In the genomic region with DNA sequence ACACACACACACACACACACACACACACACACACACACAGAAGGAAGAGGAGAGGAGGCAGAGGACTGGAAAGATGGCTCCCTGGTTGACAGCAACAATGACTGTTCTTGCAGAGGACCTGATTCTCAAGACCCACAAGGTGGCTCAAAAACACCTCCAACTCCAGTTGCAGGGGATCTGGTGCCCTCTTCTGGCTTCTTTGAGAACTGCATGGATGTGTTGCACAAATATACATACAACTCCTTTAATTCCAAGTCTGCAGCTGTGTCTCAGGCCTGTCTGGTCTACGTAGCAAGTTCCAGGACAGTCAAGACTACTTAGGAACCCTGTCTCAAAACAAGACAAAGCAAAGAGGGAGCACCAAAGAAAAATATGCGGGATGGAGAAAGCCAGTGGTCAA, we compare ENCODE assay signal across 11 mouse cellular contexts. TPM values are rescaled to one million over a fixed set of nuclear protein-coding genes. Genes with fewer than 3 reads are reported as not detected.
A peak's percentile ranks its signal among the peaks of the same experiment; 100 is the strongest.
DNase-seq lines count a peak whose midpoint lies in the region; ATAC-seq lines count a peak whose summit lies in the region.
"Had no signal": no experiment of that assay in that cellular context is flagged by ENCODE, and none has a peak within 500 bp of the region (broad histone marks: within the 10 kb centered on the region; RNA-seq: fewer than 3 reads in every experiment).

No protein-coding gene starts in this region.

- no peak overlapping the region for H3K27ac ChIP-seq in heart, embryonic 11.5 days (ENCODE audit: low read depth, low read length)

- no peak overlapping the region for H3K9ac ChIP-seq in heart, embryonic 11.5 days (ENCODE audit: low read depth, low read length)

- 52% methylated on average over 2 of the region's 2 CpGs for WGBS in heart, embryonic 11.5 days (ENCODE audit: insufficient replicate concordance)

- no peak for ATAC-seq in heart, embryonic 11.5 days (replicated peaks; ENCODE audit: insufficient number of reproducible peaks, low FRiP score, low TSS enrichment)

- H3K4me3 ChIP-seq in heart, embryonic 11.5 days (ENCODE audit: low read depth, low read length), result no peak overlapping the region

- peaks cover 11% of the 10 kb centered on the region; the same call in 1 of the 2 replicates for H3K27me3 ChIP-seq in heart, embryonic 11.5 days (ENCODE audit: control insufficient read depth, insufficient read depth, low read length)

- H3K4me2 ChIP-seq in heart, embryonic 11.5 days, result no peak overlapping the region

- peak; percentile 41 to 82 for DNase-seq in heart, adult 18-20 months
- peak; percentile 88 for DNase-seq in 416B (ENCODE audit: low read depth)
- peak; percentile 82 for DNase-seq in adrenal gland, postnatal 10 days
- DNase-seq in embryo, embryonic 9.5 days (ENCODE audit: extremely low spot score), result peak; percentile 71
- peak; percentile 36 to 86 for DNase-seq in layer of hippocampus, postnatal 25 days (ENCODE audit: extremely low spot score in 1 of 2, low spot score in 1 of 2)
- peak; percentile 53 to 74 for DNase-seq in natural killer cell, adult 2 months (ENCODE audit: low spot score in 2 of 2)
- peak; percentile 54 to 80 for DNase-seq in thymus, postnatal 10 days (ENCODE audit: low spot score in 2 of 2)

- H3K4me1 ChIP-seq in heart, embryonic 11.5 days (ENCODE audit: control insufficient read depth, insufficient read depth, low read length), result 0 out of 2 replicates have a peak, but pooled peaks cover 5% of the 10 kb centered on the region

- no peaks in the 10 kb centered on the region for H3K9me3 ChIP-seq in heart, embryonic 11.5 days (replicated peaks; ENCODE audit: control insufficient read depth, low read length)

- H3K36me3 ChIP-seq in heart, embryonic 11.5 days (ENCODE audit: control insufficient read depth, insufficient read depth, low read length), result peaks cover 7% of the 10 kb centered on the region

RNA-seq across cellular contexts. Expression of gene Rtbdn, which starts 10.0 kb away (rescaled TPM):
- total RNA-seq in heart, adult 18-20 months (2021), result not detected
- polyA plus RNA-seq in heart, embryonic 11.5 days (2014; fragmentation: Nextera tagmentation; extraction: Ambion mirVana), result not detected in 2 replicates
- under 1 TPM in 1 of 2 experiments, not detected in 1; 0.21 TPM for total RNA-seq in adrenal gland, postnatal 10 days (2021)
- total RNA-seq in layer of hippocampus, postnatal 25 days (2021), result 1 to 10 TPM in 1 of 2 experiments, under 1 TPM in 1; 0.47 to 1.3 TPM

RNA-seq across cellular contexts. Expression of gene Gm49661, which starts 12.5 kb away (rescaled TPM):
- total RNA-seq in heart, adult 18-20 months (2021), result 1 to 10 TPM in 1 of 2 experiments, not detected in 1; 2.3 TPM
- not detected in 2 replicates for polyA plus RNA-seq in heart, embryonic 11.5 days (2014; fragmentation: Nextera tagmentation; extraction: Ambion mirVana)
- 1 to 10 TPM in 1 of 2 experiments, not detected in 1; 1.1 TPM for total RNA-seq in adrenal gland, postnatal 10 days (2021)
- total RNA-seq in layer of hippocampus, postnatal 25 days (2021), result not detected
- total RNA-seq: adrenal gland, postnatal 4 days; layer of hippocampus, postnatal 36 days had no signal
- polyA plus RNA-seq: stomach, embryonic 14.5 days had no signal

RNA-seq across cellular contexts. Expression of gene Prdx2, which starts 12.6 kb away (rescaled TPM):
- total RNA-seq in heart, adult 18-20 months (2021), result 100 to 1,000 TPM; 648 to 740 TPM
- 862 and 992 TPM in 2 replicates for polyA plus RNA-seq in heart, embryonic 11.5 days (2014; fragmentation: Nextera tagmentation; extraction: Ambion mirVana)
- total RNA-seq in adrenal gland, postnatal 10 days (2021), result 100 to 1,000 TPM; 477 to 503 TPM
- 100 to 1,000 TPM; 335 to 353 TPM for total RNA-seq in layer of hippocampus, postnatal 25 days (2021)

RNA-seq across cellular contexts. Expression of gene Rnaseh2a, which starts 12.8 kb away (rescaled TPM):
- total RNA-seq in heart, adult 18-20 months (2021), result 10 to 100 TPM; 45.6 to 48.4 TPM
- 95.9 and 106 TPM in 2 replicates for polyA plus RNA-seq in heart, embryonic 11.5 days (2014; fragmentation: Nextera tagmentation; extraction: Ambion mirVana)
- total RNA-seq in adrenal gland, postnatal 10 days (2021), result 10 to 100 TPM; 88.6 to 91.7 TPM
- 10 to 100 TPM; 37.1 to 41.5 TPM for total RNA-seq in layer of hippocampus, postnatal 25 days (2021)

RNA-seq across cellular contexts. Expression of gene Mast1, which starts 19.6 kb away (rescaled TPM):
- under 1 TPM; 0.10 TPM for total RNA-seq in heart, adult 18-20 months (2021)
- polyA plus RNA-seq in heart, embryonic 11.5 days (2014; fragmentation: Nextera tagmentation; extraction: Ambion mirVana), result 0.27 TPM in 1 of 2 replicates, not detected in the other
- total RNA-seq in adrenal gland, postnatal 10 days (2021), result 1 to 10 TPM; 2.3 to 4.2 TPM
- total RNA-seq in layer of hippocampus, postnatal 25 days (2021), result 100 to 1,000 TPM in 1 of 2 experiments, 10 to 100 TPM in 1; 75.7 to 100 TPM
